Mouse (Mus musculus) urinary bladder, postnatal 36 days (tissue): ENCODE measurements around the gene Igsf6.
"Not testable (repeated sequence)": the region's sequence is repeated elsewhere in the genome, so short reads cannot be mapped to it uniquely, and the experiment has no call there.

ENCODE experiments used
- DNase-seq, 2 experiments: peaks; one replicate each; pipeline ENCODE4 v3.0.0; 2022; ENCODE audit warnings: low spot score in 2 of 2, mixed read lengths in 1 of 2

The Igsf6 gene

GRCm38 (mm10) chr7:121059477-121060218 lies 14.7 kb downstream of the Igsf6 start:
- no peak for DNase-seq

GRCm38 (mm10) chr7:121053071-121053470 lies 21.3 kb downstream of the Igsf6 start:
- DNase-seq = no peak

- DNase-seq = no peak
Measured at GRCm38 (mm10) chr7:121047624-121048023, 26.7 kb downstream of the Igsf6 start.

GRCm38 (mm10) chr7:121045671-121046453 lies 28.5 kb downstream of the Igsf6 start:
- no peak for DNase-seq

- DNase-seq = no peak
Measured at GRCm38 (mm10) chr7:121044251-121044650, 30.1 kb downstream of the Igsf6 start.

GRCm38 (mm10) chr7:121043510-121043909 lies 30.9 kb downstream of the Igsf6 start:
- no peak for DNase-seq

- no peak for DNase-seq
Measured at GRCm38 (mm10) chr7:121043004-121043403, 31.4 kb downstream of the Igsf6 start.

- DNase-seq = no peak
Measured at GRCm38 (mm10) chr7:121041989-121042388, 32.4 kb downstream of the Igsf6 start.

GRCm38 (mm10) chr7:121040595-121040994 lies 33.8 kb downstream of the Igsf6 start:
- DNase-seq = no peak

- DNase-seq = peak; percentile 36 to 44
Measured at GRCm38 (mm10) chr7:121035161-121035721, 39.1 kb downstream of the Igsf6 start.

GRCm38 (mm10) chr7:121034701-121035141 lies 39.7 kb downstream of the Igsf6 start:
- DNase-seq = no peak

- peak; percentile 86 to 93 for DNase-seq
Measured at GRCm38 (mm10) chr7:121033856-121034652, 40.3 kb downstream of the Igsf6 start, which contains the start of gene Mettl9. Gene Mettl9 (plus strand): TSS chr7:121034445.

- DNase-seq = not testable (repeated sequence)
Measured at GRCm38 (mm10) chr7:121029947-121030346, 44.4 kb downstream of the Igsf6 start.

- no peak for DNase-seq
Measured at GRCm38 (mm10) chr7:121026300-121026699, 48.1 kb downstream of the Igsf6 start.

GRCm38 (mm10) chr7:121025221-121026008 lies 49.0 kb downstream of the Igsf6 start:
- no peak for DNase-seq

- DNase-seq = peak in 1 of 2 experiments; percentile 16
Measured at GRCm38 (mm10) chr7:121020277-121020676, 54.1 kb downstream of the Igsf6 start.

- DNase-seq = no peak
Measured at GRCm38 (mm10) chr7:121018778-121019177, 55.6 kb downstream of the Igsf6 start.

GRCm38 (mm10) chr7:121014486-121014885 lies 59.9 kb downstream of the Igsf6 start:
- no peak for DNase-seq
